Mouse (Mus musculus) liver, embryonic 16.5 days (tissue): ENCODE measurements around the gene Kansl3. TPM values are rescaled to one million over a fixed set of nuclear protein-coding genes. Genes with fewer than 3 reads are reported as not detected.

Experiments
- microRNA-seq: library from miRNA; unstranded; fragments of <30 nt; microRNA quantifications from one replicate; pipeline ENCODE4, GENCODE M21; 2016
- polyA plus RNA-seq: library from polyadenylated mRNA; unstranded; fragments of >200 nt; fragmentation: Nextera tagmentation; extraction: Ambion mirVana; gene quantifications from 2 replicates; pipeline ENCODE4 v1.2.1, GENCODE M21; 2015

Kansl3 gene
- polyA plus RNA-seq, 1 experiment from 2014 or later: 12.2 TPM

Small RNA genes lying within 50 kb of the gene (microRNA-seq; reads per million reads assigned to microRNA genes)
- not detected for gene Mir6898

Other genes with a start within 250 kb of the Kansl3 start
- gene Uggt1, start 124.5 kb downstream of the Kansl3 start, polyA plus RNA-seq: 19.6 and 19.8 TPM in 2 replicates
- 3.1 and 3.4 TPM in 2 replicates for gene Neurl3, start 94.5 kb downstream of the Kansl3 start, polyA plus RNA-seq
- gene Arid5a, start 61.4 kb downstream of the Kansl3 start, polyA plus RNA-seq: 3.6 and 4.9 TPM in 2 replicates
- gene Fer1l5, start 3.1 kb upstream of the Kansl3 start, polyA plus RNA-seq: 0.15 and 0.34 TPM in 2 replicates
- 12.0 and 13.0 TPM in 2 replicates for gene Lman2l, start 76.1 kb upstream of the Kansl3 start, polyA plus RNA-seq
- 2.5 and 2.7 TPM in 2 replicates for gene Cnnm4, start 102.4 kb upstream of the Kansl3 start, polyA plus RNA-seq
- 0.91 and 1.1 TPM in 2 replicates for gene Cnnm3, start 142.7 kb upstream of the Kansl3 start, polyA plus RNA-seq
- gene Ankrd23, start 167.7 kb upstream of the Kansl3 start, polyA plus RNA-seq: 3.2 and 4.3 TPM in 2 replicates
- gene Gm42417, start 170.2 kb upstream of the Kansl3 start, polyA plus RNA-seq: not detected in 2 replicates
- 5.4 and 6.7 TPM in 2 replicates for gene Ankrd39, start 178.3 kb upstream of the Kansl3 start, polyA plus RNA-seq
- 1.5 and 2.0 TPM in 2 replicates for gene Sema4c, start 189.2 kb upstream of the Kansl3 start, polyA plus RNA-seq